Mouse (Mus musculus) erythroblast, embryonic 14.5 days (primary cell): ENCODE data around the gene Abhd10.

Experiments used
- GATA1 ChIP-seq: IDR thresholded peaks from 2 replicates; pipeline ENCODE4 v1.6.1; 2012; ENCODE audit warnings: low read length, inconsistent platforms, mixed read lengths
- TAL1 ChIP-seq: IDR thresholded peaks from 3 replicates; pipeline ENCODE4 v1.6.1; 2012; ENCODE audit warnings: low read length, inconsistent platforms, mixed read lengths

DNA sequence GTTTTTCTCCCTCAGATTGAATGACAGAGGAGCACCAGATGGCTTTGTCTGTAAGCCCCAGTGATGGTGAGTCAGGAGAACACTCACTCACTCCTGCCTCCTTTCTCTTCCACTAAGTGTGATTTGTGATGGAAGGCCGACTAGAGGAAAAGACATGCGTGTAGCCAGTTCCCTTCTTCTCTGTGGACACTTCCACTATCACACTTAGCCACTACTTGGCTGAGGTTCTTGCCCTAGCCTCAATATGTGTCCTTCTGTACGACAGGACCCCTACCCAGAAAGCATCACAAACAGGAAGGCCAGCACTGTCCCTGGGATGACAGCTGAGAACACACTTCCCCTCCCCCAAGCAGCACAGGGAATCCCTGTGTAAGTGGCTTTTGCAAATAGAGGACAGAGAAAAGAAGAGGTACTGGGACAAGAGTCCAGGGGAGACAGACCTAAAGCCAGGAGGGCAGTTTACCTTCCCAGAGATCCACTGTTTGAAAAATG, 20.2 kb downstream of the Abhd10 start:
- TF ChIP-seq GATA1, result no peak
- no peak for TF ChIP-seq TAL1
